Mouse (Mus musculus) spleen, adult 2 months (tissue): ENCODE data around the gene Cilp. TPM values are rescaled to one million over a fixed set of nuclear protein-coding genes. Genes with fewer than 3 reads are reported as not detected.
"Not testable (repeated sequence)": the region's sequence is repeated elsewhere in the genome, so short reads cannot be mapped to it uniquely, and the experiment has no call there.

ENCODE experiments used
- DNase-seq, 2 experiments: peaks; one replicate each; pipeline versions ENCODE4 v3.0.0 to v3.0.0-alpha.2; 2012 to 2021; ENCODE audit warnings: low spot score in 2 of 2, low read depth in 1 of 2
- H3K27ac ChIP-seq: fragments of 200-500 bp; 2 replicates; pipeline ENCODE4 v1.5.1; 2012; ENCODE audit warnings: low read length, inconsistent platforms; ENCODE audit not compliant: insufficient read depth
- H3K27me3 ChIP-seq: fragments of 200-500 bp; 2 replicates; pipeline ENCODE4 v1.6.1; 2012; ENCODE audit warnings: mild to moderate bottlenecking, moderate library complexity, low read length, inconsistent platforms; ENCODE audit not compliant: control insufficient read depth, insufficient read depth
- H3K36me3 ChIP-seq: fragments of 200-500 bp; 2 replicates; pipeline ENCODE4 v1.6.1; 2012; ENCODE audit warnings: mild to moderate bottlenecking, low read length, inconsistent platforms; ENCODE audit not compliant: control insufficient read depth, insufficient read depth
- H3K4me1 ChIP-seq: fragments of 200-500 bp; 2 replicates; pipeline ENCODE4 v1.6.1; 2011; ENCODE audit warnings: inconsistent platforms; ENCODE audit not compliant: control insufficient read depth, insufficient read depth, insufficient read length
- H3K4me3 ChIP-seq: fragments of 200-500 bp; 2 replicates; pipeline ENCODE4 v1.5.1; 2011; ENCODE audit warnings: mild to moderate bottlenecking, inconsistent platforms; ENCODE audit not compliant: insufficient read depth, insufficient read length; ENCODE audit errors: extremely low read depth
- CTCF ChIP-seq: fragments of 200-500 bp; IDR thresholded peaks from 2 replicates; pipeline ENCODE4 v1.5.1; 2011; ENCODE audit warnings: mild to moderate bottlenecking, inconsistent platforms; ENCODE audit not compliant: insufficient read depth, insufficient read length, insufficient replicate concordance; ENCODE audit errors: extremely low read depth
- POLR2A ChIP-seq: fragments of 200-500 bp; IDR thresholded peaks from 2 replicates; pipeline ENCODE4 v1.6.1; 2011; ENCODE audit warnings: low read depth, low read length, inconsistent platforms
- WGBS: fragments of 180-500 bp; shearing (Covaris S2); methylation state at CpG from one replicate; pipeline ENCODE4 v1.1.7; 2018; 5-methylcytosine and 5-hydroxymethylcytosine counted together
- polyA plus RNA-seq: library from polyadenylated mRNA; depleted of rRNA; stranded (reverse); fragments of >200 nt; gene quantifications from 2 replicates; pipeline ENCODE4 v1.2.3, GENCODE M21; 2012

Cilp gene
- polyA plus RNA-seq, 1 experiment, result 2.5 TPM

DNA sequence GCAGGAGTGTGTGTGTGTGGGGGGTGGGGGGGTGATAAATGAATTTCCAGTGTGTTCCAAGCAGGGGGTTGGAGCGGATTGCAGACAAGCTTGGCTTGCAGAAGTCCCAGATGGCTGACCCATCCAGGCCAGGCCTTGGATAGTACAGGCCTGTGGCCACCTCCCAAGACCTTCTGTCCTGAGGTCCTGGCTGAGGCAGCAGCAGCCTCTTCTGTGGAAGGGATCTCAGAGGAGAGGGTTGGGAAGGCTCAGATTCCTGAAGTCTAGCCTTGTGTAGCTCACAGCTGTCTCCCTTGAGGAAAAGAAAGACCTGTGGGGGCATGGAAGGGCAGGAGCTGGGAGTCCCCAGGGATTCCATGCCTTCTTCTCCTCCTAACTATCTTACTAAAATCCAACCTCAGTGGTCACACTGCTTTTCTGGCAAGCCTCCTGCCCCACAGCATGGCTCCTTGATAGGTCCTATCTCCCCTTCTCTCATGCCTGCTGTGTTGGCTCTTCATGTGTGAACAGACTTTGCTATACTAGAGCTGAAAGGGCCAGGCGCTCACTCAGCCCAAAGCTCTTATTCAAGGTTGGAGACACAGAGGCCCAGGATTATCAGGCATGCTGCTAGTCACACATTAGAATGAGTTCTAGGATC, 3.3 kb upstream of the Cilp start:
- no peak overlapping the region for H3K27ac ChIP-seq
- TF ChIP-seq POLR2A, result no peak
- no peak for TF ChIP-seq CTCF
- 79% methylated on average over 2 of the region's 2 CpGs for WGBS
- DNase-seq, result no peak
- no peak overlapping the region for H3K4me3 ChIP-seq
- H3K4me1 ChIP-seq, result no peaks in the 10 kb centered on the region
- no peaks in the 10 kb centered on the region for H3K36me3 ChIP-seq
- H3K27me3 ChIP-seq, result no peaks in the 10 kb centered on the region

DNA sequence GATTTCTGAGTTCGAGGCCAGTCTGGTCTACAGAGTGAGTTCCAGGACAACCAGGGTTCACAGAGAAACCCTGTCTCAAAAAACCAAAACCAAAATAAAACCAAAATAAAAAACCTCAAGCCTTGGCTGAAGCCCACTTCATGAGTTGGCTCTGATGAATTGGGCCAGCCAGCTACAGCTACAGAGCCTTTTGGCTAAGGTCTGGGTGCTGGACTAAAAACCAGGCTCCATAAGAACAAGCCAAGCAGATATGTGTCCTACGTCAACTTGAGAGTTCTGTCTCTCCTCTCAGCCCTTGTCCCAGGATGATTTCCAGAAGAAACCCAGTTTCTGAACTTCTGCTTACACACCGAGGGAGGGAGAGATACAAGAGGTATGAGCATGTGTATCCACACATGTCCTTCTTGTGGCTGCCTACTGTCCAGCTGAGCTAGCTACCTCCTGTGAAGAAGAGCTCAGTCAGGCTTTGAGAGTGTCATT, 2.3 kb upstream of the Cilp start:
- 90% methylated on average over 3 of the region's 3 CpGs for WGBS
- Histone ChIP-seq H3K27me3 (no peaks in the 10 kb centered on the region), H3K4me1 (no peaks in the 10 kb centered on the region), H3K27ac (no peak overlapping the region), H3K4me3 (no peak overlapping the region), H3K36me3 (no peaks in the 10 kb centered on the region)
- no peak for DNase-seq
- TF ChIP-seq CTCF (no peak), POLR2A (no peak)

DNA sequence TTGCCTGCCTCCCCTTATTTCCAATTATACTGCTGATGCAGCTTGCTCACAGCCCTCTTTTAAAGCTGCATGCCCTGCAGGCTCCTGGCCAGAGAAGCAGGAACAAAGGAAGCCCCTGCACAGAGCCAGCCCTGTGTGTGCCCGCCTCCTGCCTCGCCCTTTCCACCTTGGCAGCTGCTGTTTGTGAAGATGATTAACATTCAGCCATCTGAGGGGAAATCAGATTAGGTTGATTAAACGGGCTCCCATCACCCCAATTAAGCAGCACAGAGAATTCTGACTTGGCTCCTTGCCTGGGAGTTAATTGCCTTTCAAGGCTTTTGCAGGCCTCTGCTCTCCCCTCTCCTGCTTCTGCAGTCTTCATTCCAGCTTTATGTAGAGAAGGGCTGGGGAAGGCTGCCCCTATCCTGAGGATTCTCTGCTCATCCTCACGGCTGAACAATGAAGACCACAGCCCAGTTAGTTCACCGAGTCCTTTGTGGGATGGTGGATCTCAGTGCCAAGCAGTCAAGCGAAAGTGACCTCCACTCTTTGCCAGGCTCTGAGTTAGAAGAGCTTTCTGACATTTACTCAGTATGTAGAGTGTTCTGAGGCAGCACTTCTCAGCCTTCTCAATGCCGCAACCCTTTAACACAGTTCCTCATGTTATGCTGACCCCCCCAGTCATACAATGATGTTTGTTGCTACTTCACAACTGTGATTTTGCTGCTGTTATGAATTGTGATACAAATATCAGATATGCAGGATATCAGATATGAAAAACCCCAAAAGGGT, 2.9 kb downstream of the Cilp start:
- H3K27me3 ChIP-seq, result no peaks in the 10 kb centered on the region
- 69% methylated on average over 7 of the region's 7 CpGs for WGBS
- TF ChIP-seq CTCF, result no peak
- no peak for TF ChIP-seq POLR2A

DNA sequence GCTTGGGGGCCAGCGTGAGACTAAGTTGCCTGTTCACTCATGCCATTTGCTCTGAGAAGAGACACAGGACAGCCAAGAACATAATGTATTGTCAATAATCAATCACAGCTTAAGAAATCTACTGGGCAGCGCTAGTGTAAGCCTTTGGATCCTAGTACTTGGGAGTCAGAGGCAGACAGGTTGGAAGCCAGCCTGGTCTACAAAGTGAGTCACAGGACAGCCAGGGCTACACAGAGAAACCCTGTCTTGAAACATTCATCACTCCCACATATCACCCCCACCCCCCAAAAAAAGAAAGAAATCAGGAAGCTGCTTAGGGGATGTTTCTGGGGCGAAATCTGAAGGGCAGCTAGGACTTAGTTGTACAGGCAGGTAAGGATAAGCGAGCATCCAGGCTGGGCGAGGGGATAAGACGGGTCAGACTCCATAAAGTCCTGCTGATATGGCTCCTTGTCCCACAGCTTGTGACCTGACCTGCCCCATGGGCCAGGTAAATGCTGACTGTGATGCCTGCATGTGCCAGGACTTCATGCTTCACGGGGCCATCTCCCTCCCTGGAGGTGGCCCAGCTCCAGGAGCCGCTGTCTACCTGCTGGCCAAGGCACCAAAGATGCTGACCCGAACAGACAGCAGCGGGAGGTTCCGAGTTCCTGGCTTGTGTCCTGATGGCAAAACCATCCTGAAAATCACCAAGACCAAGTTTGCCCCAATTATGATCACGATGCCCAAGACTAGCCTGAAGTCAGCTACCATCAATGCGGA, 8.2 kb downstream of the Cilp start:
- Histone ChIP-seq H3K4me3 (no peak overlapping the region), H3K27ac (no peak overlapping the region), H3K4me1 (no peaks in the 10 kb centered on the region), H3K27me3 (no peaks in the 10 kb centered on the region), H3K36me3 (no peaks in the 10 kb centered on the region)
- TF ChIP-seq CTCF, result no peak
- TF ChIP-seq POLR2A, result no peak
- DNase-seq, result no peak
- 90% methylated on average over 13 of the region's 13 CpGs for WGBS

More for the DNA sequence above, 2.9 kb downstream of the Cilp start:
- no peak overlapping the region for H3K4me3 ChIP-seq
- DNase-seq, result no peak
- no peaks in the 10 kb centered on the region for H3K4me1 ChIP-seq
- no peaks in the 10 kb centered on the region for H3K36me3 ChIP-seq
- H3K27ac ChIP-seq, result no peak overlapping the region

DNA sequence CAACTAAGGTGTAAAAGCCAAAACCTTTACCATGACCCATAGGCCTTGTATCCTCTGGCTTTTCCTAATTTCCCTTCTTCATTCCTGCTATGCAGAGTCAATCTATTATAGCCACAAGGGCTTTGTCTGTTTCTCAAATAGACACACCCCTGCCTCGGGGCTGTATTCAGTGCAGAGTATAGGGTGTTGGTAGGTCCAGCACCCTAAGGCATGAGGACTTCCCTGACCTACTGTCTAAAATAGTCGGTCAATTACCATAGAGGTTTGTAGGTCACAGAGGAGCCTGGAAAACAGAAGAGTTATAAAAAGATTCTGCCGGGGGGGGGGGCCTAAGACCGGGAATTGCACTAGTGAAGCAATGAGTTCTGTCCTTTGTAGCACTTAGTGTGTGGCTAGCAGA, 8.9 kb downstream of the Cilp start:
- 80% methylated on average over 4 of the region's 4 CpGs for WGBS
- Histone ChIP-seq H3K4me1 (no peaks in the 10 kb centered on the region), H3K4me3 (no peak overlapping the region), H3K27me3 (no peaks in the 10 kb centered on the region), H3K27ac (no peak overlapping the region), H3K36me3 (no peaks in the 10 kb centered on the region)
- no peak for DNase-seq
- TF ChIP-seq POLR2A (no peak), CTCF (no peak)

DNA sequence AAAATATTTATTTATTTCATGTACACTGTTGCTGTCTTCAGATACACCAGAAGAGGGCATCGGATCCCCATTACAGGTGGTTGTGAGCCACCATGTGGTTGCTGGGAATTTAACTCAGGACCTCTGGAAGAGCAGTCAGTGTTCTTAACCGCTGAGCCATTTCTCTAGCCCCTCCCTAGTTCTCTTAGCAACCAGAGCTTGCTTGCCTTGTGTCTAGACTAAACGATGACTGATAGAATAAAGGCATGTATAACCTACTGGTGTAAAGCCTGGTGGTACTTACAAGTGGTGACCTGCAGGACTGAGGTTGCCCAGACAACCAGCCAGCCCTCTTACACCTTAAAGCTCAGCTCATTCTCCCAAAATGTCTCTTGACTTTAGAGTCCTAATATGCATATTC, 9.9 kb downstream of the Cilp start:
- 79% methylated on average over 3 of the region's 3 CpGs for WGBS
- H3K36me3 ChIP-seq, H3K4me1 ChIP-seq, DNase-seq, H3K4me3 ChIP-seq, H3K27me3 ChIP-seq, H3K27ac ChIP-seq: not testable (repeated sequence)
